Mouse (Mus musculus): ENCODE measurements around the gene Plekha5. TPM values are rescaled to one million over a fixed set of nuclear protein-coding genes. Genes with fewer than 3 reads are reported as not detected.

Plekha5 gene
- polyA plus RNA-seq, 1 experiment, result 53.1 TPM

GRCm38 (mm10) chr6:140613822-140614221, 190.0 kb downstream of the Plekha5 start:
- H3K27ac ChIP-seq (ENCODE audit: insufficient read depth, low read length), result 0 out of 2 replicates have a peak overlapping the region, but pooled peaks have one; percentile 6
- TF ChIP-seq CTCF (IDR thresholded peaks at IDR 0.05; ENCODE audit: borderline replicate concordance, insufficient read depth, low read length), result no peak
- no peak for TF ChIP-seq POLR2A (IDR thresholded peaks at IDR 0.05; ENCODE audit: low read depth, low read length)
- H3K4me1 ChIP-seq (ENCODE audit: control insufficient read depth, insufficient read depth, low read length), result peaks cover 3% of the 10 kb centered on the region; the same call in 1 of the 2 replicates
- H3K4me3 ChIP-seq (ENCODE audit: insufficient read depth, low read length), result no peak overlapping the region

- Histone ChIP-seq H3K4me1 (ENCODE audit: control insufficient read depth, insufficient read depth, low read length) (peaks cover 3% of the 10 kb centered on the region; the same call in 1 of the 2 replicates), H3K4me3 (ENCODE audit: insufficient read depth, low read length) (no peak overlapping the region), H3K27ac (ENCODE audit: insufficient read depth, low read length) (no peak overlapping the region)
- TF ChIP-seq POLR2A (IDR thresholded peaks at IDR 0.05; ENCODE audit: low read depth, low read length) (no peak), CTCF (IDR thresholded peaks at IDR 0.05; ENCODE audit: borderline replicate concordance, insufficient read depth, low read length) (no peak)
Observed at GRCm38 (mm10) chr6:140614711-140615110, 190.9 kb downstream of the Plekha5 start.

GRCm38 (mm10) chr6:140620531-140621349, 196.9 kb downstream of the Plekha5 start:
- H3K27ac ChIP-seq (ENCODE audit: insufficient read depth, low read length), result peak overlapping the region; percentile 98

GRCm38 (mm10) chr6:140621622-140622021, 197.8 kb downstream of the Plekha5 start:
- Histone ChIP-seq H3K4me1 (ENCODE audit: control insufficient read depth, insufficient read depth, low read length) (peaks cover 18% of the 10 kb centered on the region), H3K4me3 (ENCODE audit: insufficient read depth, low read length) (no peak overlapping the region), H3K27ac (ENCODE audit: insufficient read depth, low read length) (peak overlapping the region; percentile 98)
- TF ChIP-seq POLR2A (IDR thresholded peaks at IDR 0.05; ENCODE audit: low read depth, low read length) (peak; percentile 19; the same call in 1 of the 2 replicates), CTCF (IDR thresholded peaks at IDR 0.05; ENCODE audit: borderline replicate concordance, insufficient read depth, low read length) (no peak)

More at GRCm38 (mm10) chr6:140620531-140621349, 196.9 kb downstream of the Plekha5 start:
- Histone ChIP-seq H3K4me1 (ENCODE audit: control insufficient read depth, insufficient read depth, low read length) (peaks cover 14% of the 10 kb centered on the region), H3K4me3 (ENCODE audit: insufficient read depth, low read length) (no peak overlapping the region)
- no peak for TF ChIP-seq CTCF (IDR thresholded peaks at IDR 0.05; ENCODE audit: borderline replicate concordance, insufficient read depth, low read length)
- peak; percentile 31 for TF ChIP-seq POLR2A (IDR thresholded peaks at IDR 0.05; ENCODE audit: low read depth, low read length)

- H3K27ac ChIP-seq (ENCODE audit: insufficient read depth, low read length), result peak within 1 kb of the TSS; percentile 98
- H3K4me1 ChIP-seq (ENCODE audit: control insufficient read depth, insufficient read depth, low read length), result peaks cover 21% of the 10 kb centered on the region
- TF ChIP-seq POLR2A (IDR thresholded peaks at IDR 0.05; ENCODE audit: low read depth, low read length), result peak; percentile 32; the same call in 1 of the 2 replicates
- no peak for TF ChIP-seq CTCF (IDR thresholded peaks at IDR 0.05; ENCODE audit: borderline replicate concordance, insufficient read depth, low read length)
- H3K4me3 ChIP-seq (ENCODE audit: insufficient read depth, low read length), result peak within 1 kb of the TSS; percentile 7
Observed at GRCm38 (mm10) chr6:140622391-140623225, 198.8 kb downstream of the Plekha5 start, which contains the start of gene Aebp2. Aebp2 (plus strand) TSS chr6:140622663.

- H3K4me3 ChIP-seq (ENCODE audit: insufficient read depth, low read length), result peak overlapping the region; percentile 69
- TF ChIP-seq POLR2A (IDR thresholded peaks at IDR 0.05; ENCODE audit: low read depth, low read length), result peak; percentile 65
- no peak for TF ChIP-seq CTCF (IDR thresholded peaks at IDR 0.05; ENCODE audit: borderline replicate concordance, insufficient read depth, low read length)
- H3K4me1 ChIP-seq (ENCODE audit: control insufficient read depth, insufficient read depth, low read length), result peaks cover 22% of the 10 kb centered on the region
Observed at GRCm38 (mm10) chr6:140623226-140624095, 199.6 kb downstream of the Plekha5 start.

GRCm38 (mm10) chr6:140624096-140625051, 200.5 kb downstream of the Plekha5 start:
- Histone ChIP-seq H3K4me3 (ENCODE audit: insufficient read depth, low read length) (peak overlapping the region; percentile 69), H3K4me1 (ENCODE audit: control insufficient read depth, insufficient read depth, low read length) (peaks cover 25% of the 10 kb centered on the region), H3K27ac (ENCODE audit: insufficient read depth, low read length) (peak overlapping the region; percentile 95)
- TF ChIP-seq CTCF (IDR thresholded peaks at IDR 0.05; ENCODE audit: borderline replicate concordance, insufficient read depth, low read length), result no peak
- no peak for TF ChIP-seq POLR2A (IDR thresholded peaks at IDR 0.05; ENCODE audit: low read depth, low read length)

More at GRCm38 (mm10) chr6:140623226-140624095, 199.6 kb downstream of the Plekha5 start:
- H3K27ac ChIP-seq (ENCODE audit: insufficient read depth, low read length), result peak overlapping the region; percentile 98
